Mouse (Mus musculus) gastrocnemius, adult 18-20 months (tissue): ENCODE data around the gene Smyd4. TPM values are rescaled to one million over a fixed set of nuclear protein-coding genes. Genes with fewer than 3 reads are reported as not detected.

Source experiments
- DNase-seq: peaks from one replicate; pipeline ENCODE4 v3.0.0; 2021; ENCODE audit warnings: low spot score
- long read RNA-seq, 2 experiments: library from polyadenylated mRNA; stranded (forward); transcript quantifications; one replicate each; pipeline ENCODE4 v2.0.0; 2021
- total RNA-seq, 2 experiments: library from RNA; stranded (reverse); gene quantifications; 2 replicates each; pipeline ENCODE4 v1.2.3; 2021

Gene Smyd4
- 1 to 10 TPM; 4.5 to 4.9 TPM for total RNA-seq
- long read RNA-seq, experiment 1, partial matches to known transcripts, result 1 of 7 reads
- long read RNA-seq, experiment 1, other reads (novel, unspliced or antisense), result 2 of 7 reads
- long read RNA-seq, experiment 2, transcript Smyd4-201 (11 exons, 3,517 nt), result major isoform, 5 of 8 reads
- long read RNA-seq, experiment 2, partial matches to known transcripts, result 0 of 8 reads
- long read RNA-seq, experiment 2, other reads (novel, unspliced or antisense), result 3 of 8 reads

GRCm38 (mm10) chr11:75348199-75348889 is at the start of gene Smyd4, which contains the start of gene Rpa1:
Gene Smyd4 (plus strand): TSS chr11:75348433.
Gene Rpa1 (minus strand): TSS chr11:75348324.
- DNase-seq, result peak; percentile 97

- no peak for DNase-seq
These were observed 49.7 kb upstream of the Smyd4 start for GRCm38 (mm10) chr11:75298491-75298890.

DNA sequence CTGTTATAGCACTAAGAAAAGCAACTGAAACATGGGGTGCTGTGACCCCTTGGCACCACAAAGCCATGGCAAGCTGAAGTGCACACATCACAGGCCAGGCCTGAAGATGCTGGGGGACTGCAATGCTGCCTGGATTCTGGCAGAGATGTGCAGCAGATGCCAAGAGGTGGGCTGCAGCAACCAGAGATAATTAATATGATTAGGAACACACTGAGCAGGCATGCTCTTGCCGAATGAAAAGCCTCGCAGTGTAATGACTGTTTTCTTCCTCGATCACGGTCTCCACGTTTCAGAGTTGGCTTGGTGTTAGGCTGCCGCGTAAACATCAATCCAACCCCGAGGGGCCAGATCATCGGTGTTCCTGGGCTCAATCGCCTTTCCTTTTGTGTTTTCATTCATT is 48.4 kb upstream of the Smyd4 start:
- no peak for DNase-seq

GRCm38 (mm10) chr11:75300954-75301353 is 47.3 kb upstream of the Smyd4 start:
- DNase-seq, result no peak

DNA sequence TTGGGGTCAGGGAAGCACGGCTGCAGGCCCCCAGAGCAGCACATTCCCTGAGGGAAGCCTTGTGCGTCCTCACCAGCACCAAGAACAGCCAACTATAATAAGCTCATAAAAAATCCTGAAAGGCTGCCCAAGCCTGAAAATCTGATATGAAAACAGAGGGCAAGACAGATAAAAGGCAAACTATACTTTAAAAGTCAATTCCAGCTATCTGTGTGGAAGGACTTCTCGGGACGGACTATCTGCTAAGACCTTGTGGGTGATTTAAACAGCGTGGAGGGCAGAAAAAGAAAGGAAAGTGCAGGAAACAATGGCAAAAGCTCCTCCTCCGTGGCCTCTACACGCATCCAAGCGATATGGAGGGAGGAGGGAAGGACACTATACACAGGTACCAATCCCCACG is 43.4 kb upstream of the Smyd4 start:
- no peak for DNase-seq

DNA sequence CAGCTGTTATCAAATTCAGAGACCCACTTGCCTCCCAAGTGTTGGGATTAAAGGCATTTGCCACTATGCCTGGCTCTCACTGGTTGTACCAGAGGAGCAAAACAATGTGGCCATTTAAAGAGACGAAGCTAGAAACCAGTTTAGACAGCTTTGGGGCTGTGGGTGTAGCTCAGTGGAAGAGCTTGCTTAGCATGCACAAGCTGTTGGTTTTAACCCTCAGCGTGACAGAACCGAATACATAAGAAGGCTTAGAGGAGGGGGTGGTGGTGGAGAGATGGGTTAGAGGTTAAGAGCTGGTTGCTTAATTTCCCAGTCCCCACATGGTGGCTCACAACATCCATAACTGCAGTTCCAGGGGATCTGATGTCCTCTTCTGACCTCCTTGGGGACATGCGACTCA is 39.6 kb upstream of the Smyd4 start:
- no peak for DNase-seq

GRCm38 (mm10) chr11:75310813-75311212 is 37.4 kb upstream of the Smyd4 start:
- DNase-seq, result no peak

- no peak for DNase-seq
These were observed 36.5 kb upstream of the Smyd4 start for GRCm38 (mm10) chr11:75311751-75312150.

- DNase-seq, result no peak
These were observed 34.4 kb upstream of the Smyd4 start for GRCm38 (mm10) chr11:75313834-75314233.

GRCm38 (mm10) chr11:75318351-75319221 is 29.6 kb upstream of the Smyd4 start:
- no peak for DNase-seq

DNA sequence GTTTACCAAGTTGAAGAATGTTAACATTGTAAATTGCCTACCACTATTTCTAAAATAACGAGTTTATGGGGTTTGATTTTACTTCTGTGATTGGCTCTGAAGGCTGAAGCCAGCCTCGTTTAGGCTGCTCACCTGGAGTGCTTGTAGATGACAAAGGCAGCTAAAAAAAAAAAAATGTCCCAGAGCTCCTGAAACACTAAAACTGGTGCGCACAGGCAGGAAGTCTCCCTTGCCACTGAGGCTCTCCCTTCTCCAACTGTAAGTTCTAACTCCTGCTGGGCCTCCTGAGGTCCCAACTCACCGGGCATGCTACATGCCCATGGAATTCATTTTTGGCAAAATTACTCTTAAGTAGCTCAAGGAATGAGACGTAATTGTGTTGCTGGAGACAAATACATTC is 29.0 kb upstream of the Smyd4 start:
- DNase-seq, result no peak

DNA sequence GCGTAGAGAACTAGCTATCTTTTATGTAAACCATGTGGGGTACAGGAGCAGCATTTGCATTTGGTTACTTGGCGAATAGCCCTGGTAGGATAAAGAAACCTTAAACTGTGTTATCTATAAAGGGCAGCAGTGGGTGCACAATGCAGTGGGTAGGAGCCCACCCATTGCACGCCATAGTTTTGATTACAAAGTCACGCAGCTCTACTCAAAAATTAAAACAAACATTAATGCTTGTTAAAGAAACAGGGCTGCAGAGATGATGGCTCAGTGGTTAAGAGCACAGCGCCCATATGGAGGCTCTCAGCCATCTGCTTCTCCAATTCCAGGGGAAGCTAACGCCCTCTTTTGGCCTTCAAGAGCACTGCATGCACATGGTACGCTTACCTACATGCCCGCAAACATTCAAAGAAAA is 24.9 kb upstream of the Smyd4 start:
- no peak for DNase-seq

- DNase-seq, result no peak
These were observed 23.8 kb upstream of the Smyd4 start for GRCm38 (mm10) chr11:75324433-75324832.

GRCm38 (mm10) chr11:75325116-75325968 is 22.9 kb upstream of the Smyd4 start:
- DNase-seq, result no peak

DNA sequence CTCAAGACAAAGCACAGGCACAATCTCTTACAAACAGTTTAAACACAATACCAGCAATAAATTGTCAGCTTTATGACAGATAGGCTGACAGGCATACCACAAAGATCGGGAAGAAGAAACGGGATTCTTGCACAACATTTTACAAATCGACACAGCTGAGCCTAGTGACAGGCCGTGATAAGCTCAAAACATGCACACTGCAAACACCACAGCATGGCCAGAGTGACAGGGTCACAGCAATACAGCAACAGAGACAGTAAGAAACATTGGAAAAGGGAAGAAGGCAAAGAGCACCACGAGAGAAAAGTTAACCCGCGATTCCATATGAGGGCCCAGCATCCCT is 22.3 kb upstream of the Smyd4 start:
- no peak for DNase-seq

GRCm38 (mm10) chr11:75336676-75337075 is 11.6 kb upstream of the Smyd4 start:
- DNase-seq, result no peak

DNA sequence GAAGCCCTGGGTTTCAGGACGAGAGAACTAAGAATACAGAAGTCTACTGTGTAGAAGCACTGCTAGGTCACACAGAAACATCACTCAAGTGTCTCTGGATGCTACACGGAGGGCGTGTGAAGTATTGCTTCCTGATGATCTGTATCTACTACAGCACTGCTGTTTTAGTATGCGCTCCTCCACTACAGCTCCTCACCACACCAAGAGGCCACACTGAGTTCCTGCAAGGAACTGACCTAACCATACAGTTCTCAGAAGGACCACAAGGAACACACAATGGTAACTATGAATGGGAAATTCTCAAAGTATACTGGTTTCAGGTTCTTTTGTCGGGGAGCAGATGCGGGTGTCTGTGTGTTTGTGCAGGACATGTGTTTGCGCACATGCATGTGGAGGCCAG is 11.0 kb upstream of the Smyd4 start:
- DNase-seq, result no peak

DNA sequence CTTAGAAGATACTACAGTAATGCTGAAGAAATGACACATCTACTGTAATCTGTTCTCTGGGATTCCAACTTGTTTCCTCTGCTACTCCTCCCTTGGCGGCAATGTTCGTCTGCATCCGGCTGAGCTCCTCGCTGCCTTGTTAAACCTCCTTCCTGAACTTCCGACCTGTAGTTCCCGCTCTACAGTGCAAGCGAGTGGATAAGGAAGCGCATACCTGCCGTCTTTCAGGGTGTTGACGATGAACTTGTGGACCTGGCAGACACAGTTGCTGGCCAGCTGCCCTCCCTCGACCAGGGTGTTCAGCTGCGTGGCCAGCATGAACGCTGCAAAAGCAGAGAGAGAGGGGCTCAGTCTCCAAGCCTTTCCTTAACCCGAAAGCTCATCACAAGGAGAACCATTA is 8.2 kb upstream of the Smyd4 start:
- DNase-seq, result no peak

GRCm38 (mm10) chr11:75340698-75341345 is 7.4 kb upstream of the Smyd4 start:
- DNase-seq, result no peak

- no peak for DNase-seq
These were observed 5.1 kb upstream of the Smyd4 start for GRCm38 (mm10) chr11:75343096-75343495.

DNA sequence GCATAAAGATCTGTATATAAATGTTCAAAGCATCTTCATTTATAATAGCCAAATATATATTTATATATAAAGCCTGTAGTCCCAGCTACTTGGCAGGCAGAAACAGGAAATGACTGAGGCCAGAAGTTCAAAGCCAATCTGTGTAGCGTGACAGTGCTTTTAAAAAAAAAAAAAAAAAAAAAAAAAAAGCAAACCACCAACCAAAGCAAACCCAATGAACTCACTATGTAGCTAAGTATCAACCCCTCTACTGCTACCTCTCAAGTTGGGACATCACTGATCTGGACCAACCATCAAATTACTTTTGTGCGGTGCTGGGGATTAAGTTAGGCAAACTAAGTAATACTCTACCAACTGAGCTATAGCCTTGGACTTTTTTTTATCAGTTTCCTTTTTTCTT is 4.1 kb upstream of the Smyd4 start:
- DNase-seq, result no peak
